In genomic region chr5:150394645-150395044, GRCm38 (mm10) we compare ENCODE assay signal across 16 mouse cellular contexts.
DNase-seq lines count a peak whose midpoint lies in the region; TF ChIP-seq lines count a peak whose summit lies in the region.
"Had no signal": no experiment of that assay in that cellular context is flagged by ENCODE, and none has a peak within 500 bp of the region (broad histone marks: within the 10 kb centered on the region; RNA-seq: fewer than 3 reads in every experiment).

No protein-coding gene starts in this region.

- TF ChIP-seq POLR2A in cerebellum, adult 2 months (IDR thresholded peaks at IDR 0.05; ENCODE audit: borderline replicate concordance, insufficient read depth, low read length): no peak

- no peaks in the 10 kb centered on the region for H3K27me3 ChIP-seq in cerebellum, adult 2 months (ENCODE audit: control insufficient read depth, insufficient read depth, low read length)
- H3K27me3 ChIP-seq: embryonic facial prominence, embryonic 12.5 days; heart, embryonic 15.5 days; limb, embryonic 15.5 days had no signal

- no peak for DNase-seq in cerebellum, adult 2 months
- DNase-seq in cerebellum, postnatal 36 days: no peak
- DNase-seq in layer of hippocampus, adult 2 months (ENCODE audit: low spot score in 2 of 2): no peak
- DNase-seq in layer of hippocampus, adult 9-11 months: no peak
- peak; percentile 9 for DNase-seq in 416B (ENCODE audit: low read depth)
- DNase-seq in ZHBTc4 (ENCODE audit: low read depth, low spot score): peak; percentile 45
- DNase-seq in adrenal gland, adult 8-10 months: no peak
- no peak for DNase-seq in heart, postnatal 4 days
- DNase-seq: cerebellum, adult 11 months; kidney, adult 9 months; lung, postnatal 10 days; thymus, postnatal 4 days had no signal

- WGBS in cerebellum, adult 2 months: 97% methylated on average over 6 of the region's 6 CpGs

- peak; percentile 35; the same call in 1 of the 2 replicates for TF ChIP-seq CTCF in cerebellum, adult 2 months (IDR thresholded peaks at IDR 0.05; ENCODE audit: borderline replicate concordance, insufficient read depth, low read depth, low read length)
- TF ChIP-seq CTCF in layer of hippocampus, adult 2 months (conservative IDR thresholded peaks at IDR 0.05): peak; percentile 57

- H3K4me1 ChIP-seq in cerebellum, adult 2 months (ENCODE audit: control insufficient read depth, insufficient read depth, low read length): no peaks in the 10 kb centered on the region
- H3K4me1 ChIP-seq: embryonic facial prominence, embryonic 12.5 days; limb, embryonic 15.5 days had no signal

- no peak overlapping the region for H3K4me3 ChIP-seq in cerebellum, adult 2 months (replicated peaks; ENCODE audit: insufficient read depth, low read depth, low read length)
- no peak overlapping the region for H3K4me3 ChIP-seq in layer of hippocampus, adult 2 months
- H3K4me3 ChIP-seq: embryonic facial prominence, embryonic 12.5 days; heart, embryonic 15.5 days; limb, embryonic 15.5 days had no signal

- no peak overlapping the region for H3K27ac ChIP-seq in cerebellum, adult 2 months (ENCODE audit: insufficient read depth, low read length)
- H3K27ac ChIP-seq in layer of hippocampus, adult 2 months: no peak overlapping the region
- H3K27ac ChIP-seq: embryonic facial prominence, embryonic 12.5 days; heart, embryonic 15.5 days; hindbrain, embryonic 14.5 days; limb, embryonic 15.5 days had no signal

Comparison
In these comparisons a context has a peak if more than half of its experiments do, and no peak if none do; other contexts are left out.
1. DNase-seq: peak in 416B (single experiment) and ZHBTc4 (single experiment); none in cerebellum, adult 2 months (0 of 2), cerebellum, postnatal 36 days (0 of 2), layer of hippocampus, adult 2 months (0 of 2), layer of hippocampus, adult 9-11 months (single experiment), adrenal gland, adult 8-10 months (single experiment) and heart, postnatal 4 days (single experiment).